Mouse (Mus musculus): ENCODE results near the gene Tubgcp6. TPM values are rescaled to one million over a fixed set of nuclear protein-coding genes. Genes with fewer than 3 reads are reported as not detected.

Tubgcp6 gene
- polyA plus RNA-seq, 2 experiments, result 6.3 to 12.0 TPM

DNA sequence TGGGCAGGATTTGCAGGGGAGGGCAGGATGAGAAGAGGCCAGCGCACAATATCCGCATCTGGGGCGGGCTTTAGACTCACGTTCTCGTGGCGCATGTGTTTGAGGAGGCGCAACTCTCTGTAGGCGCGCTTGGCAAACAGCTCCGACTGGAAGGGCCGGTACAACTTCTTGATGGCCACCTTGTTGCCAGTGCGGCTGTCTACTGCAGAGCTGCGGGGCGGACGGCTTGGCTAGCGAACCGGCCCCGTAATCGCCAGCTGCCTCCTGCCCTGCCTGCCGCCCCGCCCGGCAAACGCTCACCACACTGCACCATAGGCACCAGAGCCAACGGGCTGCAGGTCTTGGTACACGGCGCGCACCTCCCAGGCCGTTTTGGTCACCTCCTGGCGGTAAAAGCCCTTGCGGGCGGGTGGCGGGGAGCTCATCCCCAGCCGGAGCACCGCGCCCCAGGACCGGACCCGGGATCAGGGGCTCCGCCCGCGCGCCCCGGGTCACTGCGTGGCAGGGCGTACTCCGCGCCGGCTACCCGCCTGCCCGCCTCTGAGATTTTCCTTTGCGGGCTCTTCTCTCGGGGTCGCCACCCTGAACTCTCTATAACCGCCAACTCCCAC, 17.2 kb upstream of the Tubgcp6 start:
- no peak for ATAC-seq (ENCODE audit: insufficient read depth)
- no peak for TF ChIP-seq EP300 (IDR thresholded peaks at IDR 0.05; ENCODE audit: low read depth)
- no peak for TF ChIP-seq CTCF (IDR thresholded peaks at IDR 0.05; ENCODE audit: low read depth)

GRCm38 (mm10) chr15:89138531-89138930, 15.6 kb upstream of the Tubgcp6 start:
- H3K36me3 ChIP-seq (replicated peaks; ENCODE audit: control insufficient read depth, insufficient read depth, low read depth), result no peaks in the 10 kb centered on the region
- no peak overlapping the region for H3K4me2 ChIP-seq (ENCODE audit: low read depth)
- H3K9ac ChIP-seq (replicated peaks), result no peak overlapping the region
- H3K4me1 ChIP-seq (replicated peaks; ENCODE audit: control insufficient read depth in 2 of 2, insufficient read depth in 2 of 2, low read length in 1 of 2), result no peaks in the 10 kb centered on the region
- H3K27me3 ChIP-seq (ENCODE audit: control insufficient read depth, insufficient read depth, low read length), result peaks cover 48% of the 10 kb centered on the region
- H3K9me3 ChIP-seq (ENCODE audit: control insufficient read depth, low read length), result no peaks in the 10 kb centered on the region
- TF ChIP-seq EP300 (IDR thresholded peaks at IDR 0.05; ENCODE audit: low read depth) (no peak), CTCF (IDR thresholded peaks at IDR 0.05; ENCODE audit: low read depth) (no peak)
- 71% methylated on average over 6 of the region's 6 CpGs for WGBS (ENCODE audit: insufficient replicate concordance)
- H3K4me3 ChIP-seq (ENCODE audit: insufficient read depth in 1 of 2, low read depth in 2 of 2, low read length in 2 of 2), result no peak overlapping the region
- ATAC-seq (ENCODE audit: insufficient read depth) (no peak), DNase-seq (ENCODE audit: low read depth in 3 of 3, low spot score in 3 of 3) (no peak)
- H3K27ac ChIP-seq, result no peak overlapping the region

More for the DNA sequence above, 17.2 kb upstream of the Tubgcp6 start:
- DNase-seq (ENCODE audit: low read depth in 3 of 3, low spot score in 3 of 3), result no peak
- no peaks in the 10 kb centered on the region for H3K36me3 ChIP-seq (replicated peaks; ENCODE audit: control insufficient read depth, insufficient read depth, low read depth)
- peaks cover 48% of the 10 kb centered on the region for H3K27me3 ChIP-seq (ENCODE audit: control insufficient read depth, insufficient read depth, low read length)
- H3K4me3 ChIP-seq (ENCODE audit: insufficient read depth in 1 of 2, low read depth in 2 of 2, low read length in 2 of 2), result peak overlapping the region; percentile 15 to 16; a peak in 2 of 4 replicates
- no peak overlapping the region for H3K27ac ChIP-seq
- H3K9ac ChIP-seq (replicated peaks), result no peak overlapping the region
- under 1% methylated on average over 53 of the region's 53 CpGs for WGBS (ENCODE audit: insufficient replicate concordance)
- H3K4me1 ChIP-seq (replicated peaks; ENCODE audit: control insufficient read depth in 2 of 2, insufficient read depth in 2 of 2, low read length in 1 of 2), result no peaks in the 10 kb centered on the region
- no peaks in the 10 kb centered on the region for H3K9me3 ChIP-seq (ENCODE audit: control insufficient read depth, low read length)
- H3K4me2 ChIP-seq (ENCODE audit: low read depth), result peak overlapping the region; percentile 32

- Histone ChIP-seq H3K9ac (replicated peaks) (no peak overlapping the region), H3K4me3 (ENCODE audit: insufficient read depth in 1 of 2, low read depth in 2 of 2, low read length in 2 of 2) (no peak overlapping the region), H3K36me3 (replicated peaks; ENCODE audit: control insufficient read depth, insufficient read depth, low read depth) (no peaks in the 10 kb centered on the region), H3K27me3 (ENCODE audit: control insufficient read depth, insufficient read depth, low read length) (peaks cover 48% of the 10 kb centered on the region), H3K9me3 (ENCODE audit: control insufficient read depth, low read length) (no peaks in the 10 kb centered on the region), H3K4me2 (ENCODE audit: low read depth) (no peak overlapping the region), H3K27ac (no peak overlapping the region), H3K4me1 (replicated peaks; ENCODE audit: control insufficient read depth in 2 of 2, insufficient read depth in 2 of 2, low read length in 1 of 2) (no peaks in the 10 kb centered on the region)
- no peak for TF ChIP-seq CTCF (IDR thresholded peaks at IDR 0.05; ENCODE audit: low read depth)
- no peak for TF ChIP-seq EP300 (IDR thresholded peaks at IDR 0.05; ENCODE audit: low read depth)
- DNase-seq (ENCODE audit: low read depth in 3 of 3, low spot score in 3 of 3), result no peak
- 63% methylated on average over 7 of the region's 7 CpGs for WGBS (ENCODE audit: insufficient replicate concordance)
- no peak for ATAC-seq (ENCODE audit: insufficient read depth)
These were observed 15.1 kb upstream of the Tubgcp6 start for GRCm38 (mm10) chr15:89138046-89138405.

DNA sequence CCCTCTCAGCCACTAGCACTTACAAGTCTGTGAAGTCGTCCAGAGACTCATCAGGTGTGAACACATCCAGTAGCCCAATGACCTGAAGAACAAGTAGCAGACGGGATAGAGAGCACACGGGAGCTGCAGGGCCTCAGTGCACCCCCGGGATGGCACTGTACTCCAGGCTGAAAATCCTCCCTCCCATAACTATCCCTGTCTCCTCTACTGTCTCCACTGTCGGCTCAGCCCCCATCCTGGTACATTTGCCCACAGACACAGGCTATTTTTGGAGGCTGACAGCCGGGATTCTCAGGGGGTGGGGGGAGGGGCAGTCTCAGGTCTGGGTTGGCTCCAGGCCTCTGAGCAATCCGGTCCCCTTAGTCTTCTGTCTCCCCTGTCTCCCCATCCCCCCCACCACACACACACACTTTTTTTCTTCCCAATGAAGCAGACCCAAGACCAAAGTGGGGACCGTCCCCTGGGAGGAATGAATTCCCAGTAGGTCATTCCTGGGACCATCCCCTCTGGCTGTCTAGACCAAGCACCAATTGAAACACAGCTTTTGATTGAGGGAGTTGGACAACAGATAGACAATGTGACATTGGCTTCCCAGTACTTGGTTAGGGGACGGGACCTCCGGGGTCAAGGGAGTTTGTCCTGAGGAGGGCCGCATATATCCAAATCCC, 14.6 kb upstream of the Tubgcp6 start:
- whole genome bisulfite sequencing (ENCODE audit: insufficient replicate concordance), result 54% methylated on average over 11 of the region's 11 CpGs
- H3K27me3 ChIP-seq (ENCODE audit: control insufficient read depth, insufficient read depth, low read length), result peaks cover 44% of the 10 kb centered on the region
- no peak for TF ChIP-seq CTCF (IDR thresholded peaks at IDR 0.05; ENCODE audit: low read depth)
- TF ChIP-seq EP300 (IDR thresholded peaks at IDR 0.05; ENCODE audit: low read depth), result no peak

DNA sequence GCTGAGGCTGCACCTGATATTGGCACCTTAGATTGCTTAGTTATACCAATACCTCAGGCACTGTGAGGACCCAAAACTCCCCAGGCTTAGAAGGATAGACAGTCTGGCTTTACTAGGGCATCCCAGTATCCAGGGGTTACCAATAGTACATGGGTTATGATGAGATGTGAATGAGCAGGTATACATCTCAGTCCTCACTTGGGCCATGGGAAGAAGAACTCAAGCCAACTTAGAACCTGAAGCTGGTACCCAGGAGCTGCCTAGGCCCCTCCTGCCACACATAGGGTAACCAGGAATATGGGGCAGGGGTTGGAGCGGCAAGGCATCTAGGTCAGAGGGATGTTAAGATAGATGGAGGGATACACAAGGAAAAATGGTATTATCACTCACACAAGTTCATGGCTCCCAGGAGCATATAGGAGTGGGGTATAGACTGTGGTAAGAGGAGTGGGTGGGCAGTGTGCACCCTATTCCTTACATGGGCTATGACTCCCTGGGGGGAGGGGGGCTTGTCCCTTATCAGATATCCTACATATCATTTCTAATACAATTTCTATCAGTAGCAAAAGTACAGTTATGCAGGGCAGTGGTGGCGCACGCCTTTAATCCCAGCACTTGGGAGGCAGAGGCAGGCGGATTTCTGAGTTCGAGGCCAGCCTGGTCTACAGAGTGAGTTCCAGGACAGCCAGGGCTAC, 13.7 kb upstream of the Tubgcp6 start:
- H3K4me1 ChIP-seq (replicated peaks; ENCODE audit: control insufficient read depth in 2 of 2, insufficient read depth in 2 of 2, low read length in 1 of 2), result no peaks in the 10 kb centered on the region
- no peaks in the 10 kb centered on the region for H3K9me3 ChIP-seq (ENCODE audit: control insufficient read depth, low read length)
- H3K4me3 ChIP-seq (ENCODE audit: insufficient read depth in 1 of 2, low read depth in 2 of 2, low read length in 2 of 2), result no peak overlapping the region
- DNase-seq (ENCODE audit: low read depth in 3 of 3, low spot score in 3 of 3) (no peak), ATAC-seq (ENCODE audit: insufficient read depth) (no peak)
- TF ChIP-seq CTCF (IDR thresholded peaks at IDR 0.05; ENCODE audit: low read depth) (no peak), EP300 (IDR thresholded peaks at IDR 0.05; ENCODE audit: low read depth) (no peak)
- H3K27me3 ChIP-seq (ENCODE audit: control insufficient read depth, insufficient read depth, low read length), result peaks cover 37% of the 10 kb centered on the region
- WGBS (ENCODE audit: insufficient replicate concordance), result 67% methylated on average over 5 of the region's 5 CpGs
- no peak overlapping the region for H3K4me2 ChIP-seq (ENCODE audit: low read depth)
- no peak overlapping the region for H3K27ac ChIP-seq
- no peaks in the 10 kb centered on the region for H3K36me3 ChIP-seq (replicated peaks; ENCODE audit: control insufficient read depth, insufficient read depth, low read depth)
- no peak overlapping the region for H3K9ac ChIP-seq (replicated peaks)

More for the DNA sequence above, 14.6 kb upstream of the Tubgcp6 start:
- no peak overlapping the region for H3K4me2 ChIP-seq (ENCODE audit: low read depth)
- H3K27ac ChIP-seq, result no peak overlapping the region
- H3K36me3 ChIP-seq (replicated peaks; ENCODE audit: control insufficient read depth, insufficient read depth, low read depth), result no peaks in the 10 kb centered on the region
- H3K4me3 ChIP-seq (ENCODE audit: insufficient read depth in 1 of 2, low read depth in 2 of 2, low read length in 2 of 2), result no peak overlapping the region
- no peak for DNase-seq (ENCODE audit: low read depth in 3 of 3, low spot score in 3 of 3)
- no peaks in the 10 kb centered on the region for H3K9me3 ChIP-seq (ENCODE audit: control insufficient read depth, low read length)
- H3K9ac ChIP-seq (replicated peaks), result no peak overlapping the region
- H3K4me1 ChIP-seq (replicated peaks; ENCODE audit: control insufficient read depth in 2 of 2, insufficient read depth in 2 of 2, low read length in 1 of 2), result no peaks in the 10 kb centered on the region
- ATAC-seq (ENCODE audit: insufficient read depth), result no peak

Data from liver, embryonic 14.5 days (tissue).